Mouse (Mus musculus) midbrain, embryonic 13.5 days (tissue): ENCODE measurements around the gene Tln2. TPM values are rescaled to one million over a fixed set of nuclear protein-coding genes. Genes with fewer than 3 reads are reported as not detected.
A peak's percentile ranks its signal among the peaks of the same experiment; 100 is the strongest.

Experiments used
- ATAC-seq: fragments of 200-750 bp; cut with Nextera tagmentation; 2 replicates; pipeline ENCODE4 v1.8.0; 2017; ENCODE audit warnings: mild to moderate bottlenecking, moderate TSS enrichment, moderate library complexity
- H3K27ac ChIP-seq: fragments of 300-500 bp; sonication (generic); 2 replicates; pipeline ENCODE4 v1.5.1; 2015; ENCODE audit warnings: inconsistent platforms, mild to moderate bottlenecking, moderate library complexity
- H3K27me3 ChIP-seq: fragments of 300-500 bp; sonication (generic); 2 replicates; pipeline ENCODE4 v1.6.1; 2015; ENCODE audit warnings: mild to moderate bottlenecking, inconsistent platforms
- H3K36me3 ChIP-seq: fragments of 300-500 bp; sonication (generic); 2 replicates; pipeline ENCODE4 v1.6.1; 2015; ENCODE audit warnings: mild to moderate bottlenecking, inconsistent platforms
- H3K4me1 ChIP-seq: fragments of 300-500 bp; sonication (generic); replicated peaks from 2 replicates; pipeline ENCODE4 v1.6.1; 2015; ENCODE audit warnings: inconsistent platforms
- H3K4me2 ChIP-seq: fragments of 300-500 bp; sonication (generic); replicated peaks from 2 replicates; pipeline ENCODE4 v1.6.1; 2015; ENCODE audit warnings: moderate library complexity, mild to moderate bottlenecking, inconsistent platforms
- H3K4me3 ChIP-seq: fragments of 300-500 bp; sonication (generic); replicated peaks from 2 replicates; pipeline ENCODE4 v1.5.1; 2015; ENCODE audit warnings: mild to moderate bottlenecking, inconsistent platforms
- H3K9ac ChIP-seq: fragments of 300-500 bp; sonication (generic); replicated peaks from 2 replicates; pipeline ENCODE4 v1.6.1; 2015; ENCODE audit warnings: mild to moderate bottlenecking, inconsistent platforms
- H3K9me3 ChIP-seq: fragments of 300-500 bp; sonication (generic); 2 replicates; pipeline ENCODE4 v1.6.1; 2016; ENCODE audit warnings: mild to moderate bottlenecking, inconsistent platforms
- WGBS: fragments of 180-500 bp; shearing (Covaris S2); methylation state at CpG from one replicate; pipeline ENCODE4 v1.1.7; 2015; 5-methylcytosine and 5-hydroxymethylcytosine counted together
- polyA plus RNA-seq: library from polyadenylated mRNA; unstranded; fragments of >200 nt; fragmentation: Nextera tagmentation; extraction: Ambion mirVana; gene quantifications from 2 replicates; pipeline ENCODE4 v1.2.1, GENCODE M21; 2015

Tln2 gene
- polyA plus RNA-seq, 1 experiment from 2014 or later: 16.4 TPM

- no peaks in the 10 kb centered on the region for H3K27me3 ChIP-seq
- H3K36me3 ChIP-seq: no peaks in the 10 kb centered on the region
- 66% methylated on average over 3 of the region's 3 CpGs for WGBS
- no peak overlapping the region for H3K9ac ChIP-seq
- no peak overlapping the region for H3K4me2 ChIP-seq
- H3K27ac ChIP-seq: no peak overlapping the region
- no peaks in the 10 kb centered on the region for H3K9me3 ChIP-seq
- H3K4me3 ChIP-seq: no peak overlapping the region
- H3K4me1 ChIP-seq: peaks cover 16% of the 10 kb centered on the region
- no peak for ATAC-seq
These were observed 64.2 kb downstream of the Tln2 start for GRCm38 (mm10) chr9:67495350-67495749.

DNA sequence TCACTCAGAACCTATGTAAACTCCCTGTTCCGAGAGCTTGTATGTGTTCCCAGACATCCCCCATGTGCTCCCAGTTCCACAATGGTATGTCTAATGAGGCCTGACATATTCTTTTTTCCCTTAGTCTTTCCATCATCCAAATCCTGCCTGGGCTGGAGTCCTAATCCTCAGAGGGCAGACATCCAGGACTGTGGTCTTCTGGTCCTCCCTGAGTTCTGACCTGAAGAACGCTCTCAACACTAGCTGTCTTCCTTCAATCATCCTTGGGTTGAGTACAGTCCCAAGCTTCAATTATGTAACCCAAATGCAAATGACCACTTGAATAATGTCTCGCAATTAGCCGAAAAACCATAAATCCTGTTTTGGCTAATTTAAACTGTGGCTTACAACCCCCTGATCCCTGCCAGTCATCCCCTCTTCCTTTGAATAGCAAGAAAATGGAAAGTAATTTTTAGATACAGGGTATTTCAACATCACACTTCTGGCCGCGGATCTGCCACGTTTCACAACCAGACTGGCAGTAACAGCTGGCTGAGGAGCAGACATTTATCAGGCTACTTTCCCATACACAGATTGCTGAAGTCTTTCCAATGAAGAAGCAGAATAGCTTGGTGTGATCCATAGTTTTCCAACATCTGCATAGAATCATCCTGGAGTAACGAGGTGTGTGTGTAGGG is 65.5 kb downstream of the Tln2 start:
- Histone ChIP-seq H3K4me2 (no peak overlapping the region), H3K9me3 (no peaks in the 10 kb centered on the region), H3K4me3 (no peak overlapping the region), H3K36me3 (no peaks in the 10 kb centered on the region), H3K4me1 (peaks cover 16% of the 10 kb centered on the region), H3K9ac (no peak overlapping the region), H3K27me3 (no peaks in the 10 kb centered on the region), H3K27ac (no peak overlapping the region)
- ATAC-seq: no peak
- WGBS: 91% methylated on average over 8 of the region's 8 CpGs

DNA sequence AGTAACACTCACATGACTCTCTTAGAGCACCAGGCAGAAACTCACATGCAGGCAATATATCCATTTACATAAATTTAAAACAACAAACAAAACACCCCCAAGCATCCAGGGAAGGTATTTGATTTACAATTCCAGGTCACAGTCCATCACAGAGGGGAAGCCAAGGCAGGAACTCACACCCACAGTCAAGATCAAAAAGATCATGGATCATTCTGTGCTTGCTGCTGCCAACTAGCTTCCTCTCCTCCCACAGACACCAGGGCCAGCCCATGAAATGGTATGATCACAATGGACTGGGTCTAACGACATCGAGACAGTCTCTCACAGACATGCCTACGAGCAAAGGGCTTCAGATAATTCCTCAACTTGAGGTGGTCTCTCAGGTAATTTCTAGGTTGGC is 70.1 kb downstream of the Tln2 start:
- no peak for ATAC-seq
- Histone ChIP-seq H3K4me2 (no peak overlapping the region), H3K27ac (no peak overlapping the region), H3K27me3 (no peaks in the 10 kb centered on the region), H3K9ac (no peak overlapping the region), H3K9me3 (no peaks in the 10 kb centered on the region), H3K36me3 (no peaks in the 10 kb centered on the region), H3K4me1 (no peaks in the 10 kb centered on the region), H3K4me3 (no peak overlapping the region)
- WGBS: 85% methylated on average over 3 of the region's 3 CpGs

DNA sequence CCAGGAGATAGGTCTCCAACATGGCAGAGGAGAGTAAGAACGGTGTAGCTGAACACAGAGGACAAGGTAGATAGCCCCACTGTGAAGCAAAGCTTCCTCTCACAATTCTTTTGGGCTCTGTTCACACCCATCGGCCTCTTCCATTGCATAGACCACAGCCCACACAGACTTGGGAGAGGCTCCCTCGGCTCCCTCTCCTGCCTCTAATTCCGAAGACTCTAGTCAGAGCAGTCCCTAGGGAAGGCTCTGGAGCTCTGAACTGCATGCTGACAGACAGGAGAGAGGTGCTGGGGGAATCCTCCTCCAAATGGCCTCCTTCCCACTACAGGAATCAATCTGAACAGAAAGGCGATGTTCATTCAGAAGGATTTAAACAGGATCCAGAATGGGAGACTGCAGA is 72.9 kb downstream of the Tln2 start:
- no peak for ATAC-seq
- WGBS: 84% methylated on average over 5 of the region's 5 CpGs
- Histone ChIP-seq H3K9ac (no peak overlapping the region), H3K9me3 (no peaks in the 10 kb centered on the region), H3K27me3 (no peaks in the 10 kb centered on the region), H3K27ac (no peak overlapping the region), H3K4me1 (0 out of 2 replicates have a peak, but pooled peaks cover 10% of the 10 kb centered on the region), H3K4me3 (no peak overlapping the region), H3K4me2 (no peak overlapping the region), H3K36me3 (no peaks in the 10 kb centered on the region)

- Histone ChIP-seq H3K9me3 (no peaks in the 10 kb centered on the region), H3K36me3 (no peaks in the 10 kb centered on the region), H3K4me1 (0 out of 2 replicates have a peak, but pooled peaks cover 10% of the 10 kb centered on the region), H3K9ac (no peak overlapping the region), H3K27me3 (no peaks in the 10 kb centered on the region), H3K4me3 (no peak overlapping the region), H3K27ac (no peak overlapping the region), H3K4me2 (no peak overlapping the region)
- ATAC-seq: no peak
- WGBS: 84% methylated on average over 15 of the region's 15 CpGs
These were observed 74.1 kb downstream of the Tln2 start for GRCm38 (mm10) chr9:67485169-67486072.

DNA sequence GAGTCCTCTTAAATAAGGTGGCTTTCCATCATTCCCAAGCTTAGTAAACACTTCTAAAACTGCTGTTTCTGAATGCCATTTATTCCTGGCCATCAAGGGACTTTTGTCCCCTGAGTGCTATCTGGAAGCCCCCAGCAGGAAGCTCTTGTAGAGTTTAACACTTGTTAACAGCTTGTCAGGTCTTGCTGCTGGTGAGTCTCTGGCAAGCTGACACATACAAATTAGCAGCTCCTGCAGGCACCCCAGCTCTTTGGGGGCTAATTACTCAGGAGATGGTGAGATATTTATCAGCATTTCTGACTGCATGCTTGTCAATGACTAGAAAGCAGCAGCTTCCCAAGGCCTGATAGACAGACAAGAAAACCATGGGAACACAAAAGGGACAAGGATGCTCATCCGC is 77.2 kb downstream of the Tln2 start:
- no peak overlapping the region for H3K9ac ChIP-seq
- H3K36me3 ChIP-seq: no peaks in the 10 kb centered on the region
- no peaks in the 10 kb centered on the region for H3K27me3 ChIP-seq
- no peak for ATAC-seq
- WGBS: 79% methylated on average over 1 of the region's 1 CpGs
- no peaks in the 10 kb centered on the region for H3K9me3 ChIP-seq
- no peak overlapping the region for H3K4me3 ChIP-seq
- no peak overlapping the region for H3K27ac ChIP-seq
- 0 out of 2 replicates have a peak, but pooled peaks cover 10% of the 10 kb centered on the region for H3K4me1 ChIP-seq
- no peak overlapping the region for H3K4me2 ChIP-seq

GRCm38 (mm10) chr9:67481851-67482250 is 77.7 kb downstream of the Tln2 start:
- no peak for ATAC-seq

GRCm38 (mm10) chr9:67477445-67477844 is 82.1 kb downstream of the Tln2 start:
- Histone ChIP-seq H3K4me3 (no peak overlapping the region), H3K9ac (no peak overlapping the region), H3K27ac (no peak overlapping the region), H3K4me1 (0 out of 2 replicates have a peak, but pooled peaks cover 8% of the 10 kb centered on the region), H3K9me3 (no peaks in the 10 kb centered on the region), H3K36me3 (no peaks in the 10 kb centered on the region), H3K27me3 (no peaks in the 10 kb centered on the region), H3K4me2 (no peak overlapping the region)
- 73% methylated on average over 3 of the region's 3 CpGs for WGBS
- no peak for ATAC-seq

More at GRCm38 (mm10) chr9:67481851-67482250, 77.7 kb downstream of the Tln2 start:
- 76% methylated on average over 1 of the region's 1 CpGs for WGBS
- no peak overlapping the region for H3K9ac ChIP-seq
- H3K27ac ChIP-seq: no peak overlapping the region
- 0 out of 2 replicates have a peak, but pooled peaks cover 10% of the 10 kb centered on the region for H3K4me1 ChIP-seq
- H3K36me3 ChIP-seq: no peaks in the 10 kb centered on the region
- H3K4me2 ChIP-seq: no peak overlapping the region
- H3K27me3 ChIP-seq: no peaks in the 10 kb centered on the region
- no peaks in the 10 kb centered on the region for H3K9me3 ChIP-seq
- H3K4me3 ChIP-seq: no peak overlapping the region

DNA sequence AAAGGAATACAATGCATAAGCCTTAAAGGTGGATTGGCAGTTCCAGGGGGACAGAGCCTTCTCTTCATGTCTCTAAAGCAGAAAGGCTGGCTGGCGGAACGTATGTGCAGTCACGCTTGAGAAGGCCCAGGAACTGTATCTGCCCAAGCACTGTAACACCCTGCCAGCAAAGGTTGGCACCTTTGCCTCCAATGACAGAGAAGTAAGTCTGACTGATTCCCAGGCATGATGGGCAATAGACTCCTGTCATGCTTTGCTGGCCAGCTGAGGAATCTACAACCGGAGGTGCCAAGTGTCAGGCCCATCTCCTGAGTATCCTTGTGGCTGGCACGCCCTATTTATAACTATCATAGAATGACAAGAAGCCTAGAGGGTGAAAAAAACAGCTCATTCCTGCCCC is 83.3 kb downstream of the Tln2 start:
- ATAC-seq: no peak
- Histone ChIP-seq H3K4me2 (no peak overlapping the region), H3K4me1 (no peaks in the 10 kb centered on the region), H3K36me3 (no peaks in the 10 kb centered on the region), H3K9me3 (no peaks in the 10 kb centered on the region), H3K27ac (no peak overlapping the region), H3K27me3 (no peaks in the 10 kb centered on the region), H3K4me3 (no peak overlapping the region), H3K9ac (no peak overlapping the region)
- WGBS: 94% methylated on average over 5 of the region's 5 CpGs

DNA sequence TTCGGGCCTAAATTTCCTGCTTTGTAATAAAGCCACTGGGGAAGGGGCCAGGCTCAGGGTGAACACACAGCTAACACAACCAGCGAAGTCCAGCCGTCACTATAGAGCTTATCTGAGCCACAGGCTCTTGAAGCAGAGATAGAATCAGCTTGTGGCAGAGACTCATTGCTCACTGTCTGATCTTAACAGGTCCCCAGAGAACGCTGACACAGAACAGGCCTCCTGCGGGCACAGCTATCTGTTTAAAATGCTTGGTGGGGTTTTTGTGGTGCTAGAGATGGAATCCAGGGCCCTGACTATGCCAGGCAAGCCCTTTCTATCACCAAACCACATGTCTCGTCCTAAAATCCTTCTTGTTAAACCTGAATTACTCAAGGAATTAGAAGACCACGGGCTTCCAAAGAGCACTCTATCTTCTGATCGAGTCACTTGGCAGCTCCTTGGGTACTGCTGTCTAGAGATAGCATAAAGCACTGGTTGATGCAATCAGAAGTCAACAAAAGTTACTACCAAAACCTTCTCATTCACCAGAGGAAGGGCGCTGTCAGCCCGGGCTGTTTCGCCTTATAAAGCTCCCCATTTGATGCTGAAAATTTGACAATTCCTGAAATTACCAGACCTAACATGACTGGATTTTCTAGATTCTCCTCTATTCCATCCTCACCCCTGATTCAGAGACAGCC is 95.9 kb downstream of the Tln2 start:
- H3K27me3 ChIP-seq: no peaks in the 10 kb centered on the region
- H3K36me3 ChIP-seq: no peaks in the 10 kb centered on the region
- no peaks in the 10 kb centered on the region for H3K9me3 ChIP-seq
- H3K4me3 ChIP-seq: no peak overlapping the region
- no peak overlapping the region for H3K27ac ChIP-seq
- ATAC-seq: no peak
- 79% methylated on average over 11 of the region's 11 CpGs for WGBS
- H3K4me2 ChIP-seq: no peak overlapping the region
- peaks cover 10% of the 10 kb centered on the region for H3K4me1 ChIP-seq
- no peak overlapping the region for H3K9ac ChIP-seq

DNA sequence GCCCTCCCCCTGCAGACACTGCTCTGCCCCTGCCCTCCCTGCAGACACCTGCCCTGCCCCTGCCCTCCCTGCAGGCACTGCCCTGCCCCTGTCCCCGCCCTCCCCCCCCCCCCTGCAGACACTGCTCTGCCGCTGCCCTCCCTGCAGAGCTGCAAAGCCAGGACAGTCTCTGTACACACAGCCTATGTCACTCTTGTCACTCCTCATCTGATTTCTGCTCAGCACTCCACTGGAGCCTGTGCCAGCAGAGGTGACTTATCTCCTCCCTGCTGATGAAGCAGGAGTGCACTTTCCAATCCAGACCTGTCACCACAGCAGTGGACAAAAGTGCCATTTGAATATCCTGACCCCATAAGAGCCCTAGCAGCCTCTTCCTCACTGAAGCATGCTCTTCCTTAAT is 118.0 kb downstream of the Tln2 start:
- no peak for ATAC-seq
- H3K9me3 ChIP-seq: no peaks in the 10 kb centered on the region
- H3K9ac ChIP-seq: 0 out of 2 replicates have a peak overlapping the region, but pooled peaks have one; percentile 3
- H3K4me2 ChIP-seq: no peak overlapping the region
- H3K4me3 ChIP-seq: no peak overlapping the region
- H3K27ac ChIP-seq: no peak overlapping the region
- peaks cover 9% of the 10 kb centered on the region for H3K4me1 ChIP-seq
- no peaks in the 10 kb centered on the region for H3K36me3 ChIP-seq
- 50% methylated on average over 1 of the region's 2 CpGs for WGBS
- H3K27me3 ChIP-seq: no peaks in the 10 kb centered on the region

- 100% methylated on average over 1 of the region's 1 CpGs for WGBS
- no peaks in the 10 kb centered on the region for H3K36me3 ChIP-seq
- H3K4me2 ChIP-seq: no peak overlapping the region
- H3K4me3 ChIP-seq: no peak overlapping the region
- ATAC-seq: no peak
- no peak overlapping the region for H3K27ac ChIP-seq
- H3K9ac ChIP-seq: no peak overlapping the region
- peaks cover 27% of the 10 kb centered on the region for H3K4me1 ChIP-seq
- H3K27me3 ChIP-seq: no peaks in the 10 kb centered on the region
- no peaks in the 10 kb centered on the region for H3K9me3 ChIP-seq
These were observed 122.0 kb downstream of the Tln2 start for GRCm38 (mm10) chr9:67437511-67437910.
